Mouse (Mus musculus): Measurements from ENCODE around the gene Sft2d1.

DNA sequence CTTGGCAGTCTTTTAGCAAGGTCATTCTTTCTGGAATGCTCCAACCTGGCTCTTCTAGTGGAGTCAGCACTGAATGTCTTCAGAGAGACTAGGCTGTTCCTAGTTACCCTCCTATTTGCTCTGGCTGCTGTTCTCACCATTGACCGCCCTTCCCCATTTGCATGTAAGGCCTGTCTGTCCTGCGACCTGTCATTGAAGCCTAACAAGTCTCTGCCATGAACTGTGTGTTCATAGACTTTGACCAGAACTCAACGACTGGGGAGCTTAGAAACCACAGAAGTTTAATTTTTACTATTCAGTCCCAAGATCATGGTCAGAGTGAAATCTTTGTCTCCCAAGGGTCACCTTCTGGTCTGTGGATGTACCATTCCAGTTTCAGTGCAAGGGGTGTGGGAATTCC, 3.1 kb downstream of the Sft2d1 start:
- TF ChIP-seq MAX (IDR thresholded peaks at IDR 0.05; ENCODE audit: low read depth) (no peak), POLR2A (IDR thresholded peaks at IDR 0.05; ENCODE audit: insufficient read length, low read depth) (no peak), TCF12 (IDR thresholded peaks at IDR 0.05; ENCODE audit: insufficient read depth, poor library complexity, severe bottlenecking) (no peak)

Data from myocyte (in vitro differentiated cells).